Comparison of ENCODE assay signal across 19 mouse cellular contexts in genomic region chr4:55137781-55138394, GRCm38 (mm10).
A peak's percentile ranks its signal among the peaks of the same experiment; 100 is the strongest.
DNase-seq lines count a peak whose midpoint lies in the region; ATAC-seq and TF ChIP-seq lines count a peak whose summit lies in the region.
"Had no signal": no experiment of that assay in that cellular context is flagged by ENCODE, and none has a peak within 500 bp of the region (broad histone marks: within the 10 kb centered on the region; RNA-seq: fewer than 3 reads in every experiment).

No protein-coding gene starts in this region.

- no peak overlapping the region for H3K4me2 ChIP-seq in intestine, postnatal 0 days (replicated peaks; ENCODE audit: low read depth)
- no peak overlapping the region for H3K4me2 ChIP-seq in intestine, embryonic 16.5 days (ENCODE audit: low read depth, low read length)
- H3K4me2 ChIP-seq in midbrain, postnatal 0 days (ENCODE audit: low read depth, low read length, poor library complexity, severe bottlenecking), result no peak overlapping the region
- H3K4me2 ChIP-seq in midbrain, embryonic 16.5 days (ENCODE audit: low read length), result no peak overlapping the region
- H3K4me2 ChIP-seq: heart, embryonic 15.5 days; limb, embryonic 15.5 days; midbrain, embryonic 15.5 days had no signal

- no peak overlapping the region for H3K9ac ChIP-seq in intestine, postnatal 0 days (ENCODE audit: low read depth, low read length)
- no peak overlapping the region for H3K9ac ChIP-seq in intestine, embryonic 16.5 days (ENCODE audit: low read depth, low read length)
- H3K9ac ChIP-seq in midbrain, postnatal 0 days (replicated peaks; ENCODE audit: low read length, poor library complexity, severe bottlenecking), result no peak overlapping the region
- H3K9ac ChIP-seq in midbrain, embryonic 16.5 days (ENCODE audit: low read depth, low read length), result no peak overlapping the region
- H3K9ac ChIP-seq: heart, embryonic 15.5 days; limb, embryonic 15.5 days; midbrain, embryonic 15.5 days had no signal

- DNase-seq in midbrain, postnatal 0 days (ENCODE audit: low spot score), result no peak
- peak; percentile 81 for DNase-seq in ZHBTc4 (ENCODE audit: low read depth, low spot score)
- DNase-seq in right cerebral cortex, adult 2 months (ENCODE audit: low spot score in 2 of 2), result no peak
- no peak for DNase-seq in frontal cortex, postnatal 10 days (ENCODE audit: low spot score in 2 of 2)
- DNase-seq: adrenal gland, postnatal 14 days; cerebellum, postnatal 14 days; gastrocnemius, postnatal 14 days; kidney, postnatal 14 days; layer of hippocampus, adult 9-11 months had no signal

- no peaks in the 10 kb centered on the region for H3K27me3 ChIP-seq in intestine, postnatal 0 days (replicated peaks; ENCODE audit: control insufficient read depth, insufficient read depth, low read length)
- H3K27me3 ChIP-seq in intestine, embryonic 16.5 days (replicated peaks; ENCODE audit: control insufficient read depth, insufficient read depth, low read length), result no peaks in the 10 kb centered on the region
- H3K27me3 ChIP-seq in midbrain, postnatal 0 days (ENCODE audit: insufficient read depth, low read length), result no peaks in the 10 kb centered on the region
- no peaks in the 10 kb centered on the region for H3K27me3 ChIP-seq in midbrain, embryonic 16.5 days (ENCODE audit: control insufficient read depth, insufficient read depth, low read depth, low read length)
- H3K27me3 ChIP-seq: heart, embryonic 15.5 days; limb, embryonic 15.5 days; midbrain, embryonic 15.5 days had no signal

- TF ChIP-seq CTCF in intestine, postnatal 0 days (IDR thresholded peaks at IDR 0.05; ENCODE audit: low read depth), result peak; percentile 43
- TF ChIP-seq CTCF in midbrain, postnatal 0 days (IDR thresholded peaks at IDR 0.05), result 0 out of 2 replicates have a peak, but pooled peaks have one; percentile 22

- no peak overlapping the region for H3K27ac ChIP-seq in intestine, postnatal 0 days (ENCODE audit: low read depth, low read length)
- H3K27ac ChIP-seq in intestine, embryonic 16.5 days (ENCODE audit: low read length), result no peak overlapping the region
- H3K27ac ChIP-seq in midbrain, postnatal 0 days (ENCODE audit: low read depth, low read length), result no peak overlapping the region
- no peak overlapping the region for H3K27ac ChIP-seq in midbrain, embryonic 16.5 days (ENCODE audit: low read length)
- H3K27ac ChIP-seq: heart, embryonic 15.5 days; hindbrain, embryonic 10.5 days; limb, embryonic 15.5 days; macrophage; midbrain, embryonic 15.5 days had no signal

- H3K4me3 ChIP-seq in intestine, postnatal 0 days (ENCODE audit: low read depth, low read length), result no peak overlapping the region
- no peak overlapping the region for H3K4me3 ChIP-seq in intestine, embryonic 16.5 days (ENCODE audit: low read length)
- H3K4me3 ChIP-seq in midbrain, postnatal 0 days (ENCODE audit: low read depth, low read length), result no peak overlapping the region
- no peak overlapping the region for H3K4me3 ChIP-seq in midbrain, embryonic 16.5 days (ENCODE audit: low read depth, low read length)
- H3K4me3 ChIP-seq: heart, embryonic 15.5 days; hindbrain, embryonic 10.5 days; limb, embryonic 15.5 days; midbrain, embryonic 15.5 days had no signal

- no peaks in the 10 kb centered on the region for H3K36me3 ChIP-seq in intestine, postnatal 0 days (ENCODE audit: control insufficient read depth, insufficient read depth)
- no peaks in the 10 kb centered on the region for H3K36me3 ChIP-seq in intestine, embryonic 16.5 days (ENCODE audit: control insufficient read depth, insufficient read depth, low read length)
- H3K36me3 ChIP-seq in midbrain, postnatal 0 days (ENCODE audit: insufficient read depth, low read length), result no peaks in the 10 kb centered on the region
- no peaks in the 10 kb centered on the region for H3K36me3 ChIP-seq in midbrain, embryonic 16.5 days (ENCODE audit: control insufficient read depth, insufficient read depth, low read length)
- H3K36me3 ChIP-seq: heart, embryonic 15.5 days; hindbrain, embryonic 10.5 days; limb, embryonic 15.5 days; midbrain, embryonic 15.5 days had no signal

- no peak for ATAC-seq in intestine, postnatal 0 days
- no peak for ATAC-seq in intestine, embryonic 16.5 days
- no peak for ATAC-seq in midbrain, postnatal 0 days (ENCODE audit: low FRiP score)
- ATAC-seq in midbrain, embryonic 16.5 days, result no peak
- no peak for ATAC-seq in megakaryocyte-erythroid progenitor cell, adult 5-6 weeks (replicated peaks; ENCODE audit: low FRiP score, low TSS enrichment, poor library complexity, severe bottlenecking)
- ATAC-seq: forebrain, embryonic 14.5 days; midbrain, embryonic 15.5 days had no signal

- WGBS in intestine, postnatal 0 days, result 95% methylated on average over 2 of the region's 2 CpGs
- 95% methylated on average over 2 of the region's 2 CpGs for WGBS in intestine, embryonic 16.5 days
- WGBS in midbrain, postnatal 0 days, result 95% methylated on average over 2 of the region's 2 CpGs
- 97% methylated on average over 2 of the region's 2 CpGs for WGBS in midbrain, embryonic 16.5 days

- no peaks in the 10 kb centered on the region for H3K4me1 ChIP-seq in intestine, postnatal 0 days (replicated peaks; ENCODE audit: control insufficient read depth, insufficient read depth, low read length)
- no peaks in the 10 kb centered on the region; the same call in 1 of the 2 replicates for H3K4me1 ChIP-seq in intestine, embryonic 16.5 days (ENCODE audit: control insufficient read depth, insufficient read depth, low read length)
- H3K4me1 ChIP-seq in midbrain, postnatal 0 days (ENCODE audit: insufficient read depth, low read length), result no peaks in the 10 kb centered on the region
- peaks cover 4% of the 10 kb centered on the region; the same call in 1 of the 2 replicates for H3K4me1 ChIP-seq in midbrain, embryonic 16.5 days (ENCODE audit: control insufficient read depth, insufficient read depth, low read length)
- H3K4me1 ChIP-seq: limb, embryonic 15.5 days had no signal

- no peaks in the 10 kb centered on the region for H3K9me3 ChIP-seq in intestine, postnatal 0 days (ENCODE audit: control insufficient read depth)
- H3K9me3 ChIP-seq in intestine, embryonic 16.5 days (ENCODE audit: control insufficient read depth, low read length), result no peaks in the 10 kb centered on the region
- H3K9me3 ChIP-seq in midbrain, postnatal 0 days (ENCODE audit: low read length), result no peaks in the 10 kb centered on the region
- no peaks in the 10 kb centered on the region for H3K9me3 ChIP-seq in midbrain, embryonic 16.5 days (replicated peaks; ENCODE audit: control insufficient read depth, low read length, poor library complexity, severe bottlenecking)
- H3K9me3 ChIP-seq: heart, embryonic 15.5 days; hindbrain, embryonic 10.5 days; limb, embryonic 15.5 days; midbrain, embryonic 15.5 days had no signal
